Mouse (Mus musculus): Measurements from ENCODE around the gene Mt1.

The Mt1 gene

DNA sequence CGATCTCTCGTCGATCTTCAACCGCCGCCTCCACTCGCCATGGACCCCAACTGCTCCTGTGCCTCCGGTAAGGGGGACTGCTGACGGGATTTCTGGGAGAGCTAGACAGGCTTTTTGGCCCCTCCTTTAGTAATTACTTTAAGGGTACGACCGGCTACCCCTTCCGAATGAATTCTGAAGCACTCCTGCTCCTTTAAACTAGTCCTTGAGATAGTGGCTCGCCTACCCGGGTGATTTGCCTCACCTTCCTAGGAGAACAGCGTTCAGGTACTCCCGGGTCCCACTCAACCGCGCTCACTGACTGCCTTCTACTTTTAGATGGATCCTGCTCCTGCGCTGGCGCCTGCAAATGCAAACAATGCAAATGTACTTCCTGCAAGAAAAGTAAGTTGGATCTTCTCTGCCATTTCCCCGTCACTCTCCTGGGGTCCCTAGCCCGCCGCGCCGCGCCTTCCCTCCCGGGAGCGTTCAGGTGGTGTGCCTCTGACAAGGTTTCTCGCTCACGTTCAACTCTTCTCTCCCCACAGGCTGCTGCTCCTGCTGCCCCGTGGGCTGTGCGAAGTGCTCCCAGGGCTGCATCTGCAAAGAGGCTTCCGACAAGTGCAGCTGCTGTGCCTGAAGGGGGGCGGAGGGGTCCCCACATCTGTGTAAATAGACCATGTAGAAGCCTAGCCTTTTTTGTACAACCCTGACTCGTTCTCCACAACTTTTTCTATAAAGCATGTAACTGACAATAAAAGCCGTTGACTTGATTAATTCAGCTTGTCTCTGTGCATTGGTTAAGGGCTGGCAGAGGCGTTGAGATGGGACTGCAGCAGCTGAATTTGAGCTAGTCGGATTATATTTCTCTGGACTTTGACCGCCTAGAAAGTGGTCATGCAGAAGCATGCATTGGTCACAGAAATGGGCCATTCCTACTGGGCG is 5.8 kb upstream of the Mt1 start:
- no peak for DNase-seq (ENCODE audit: low spot score)

- DNase-seq (ENCODE audit: low spot score) = no peak
Observed at GRCm38 (mm10) chr8:94173848-94174403, 5.0 kb upstream of the Mt1 start.

GRCm38 (mm10) chr8:94174619-94175213 is 4.2 kb upstream of the Mt1 start:
- DNase-seq (ENCODE audit: low spot score) = no peak

- DNase-seq (ENCODE audit: low spot score) = no peak
Observed at GRCm38 (mm10) chr8:94177716-94178390, 1.0 kb upstream of the Mt1 start.

DNA sequence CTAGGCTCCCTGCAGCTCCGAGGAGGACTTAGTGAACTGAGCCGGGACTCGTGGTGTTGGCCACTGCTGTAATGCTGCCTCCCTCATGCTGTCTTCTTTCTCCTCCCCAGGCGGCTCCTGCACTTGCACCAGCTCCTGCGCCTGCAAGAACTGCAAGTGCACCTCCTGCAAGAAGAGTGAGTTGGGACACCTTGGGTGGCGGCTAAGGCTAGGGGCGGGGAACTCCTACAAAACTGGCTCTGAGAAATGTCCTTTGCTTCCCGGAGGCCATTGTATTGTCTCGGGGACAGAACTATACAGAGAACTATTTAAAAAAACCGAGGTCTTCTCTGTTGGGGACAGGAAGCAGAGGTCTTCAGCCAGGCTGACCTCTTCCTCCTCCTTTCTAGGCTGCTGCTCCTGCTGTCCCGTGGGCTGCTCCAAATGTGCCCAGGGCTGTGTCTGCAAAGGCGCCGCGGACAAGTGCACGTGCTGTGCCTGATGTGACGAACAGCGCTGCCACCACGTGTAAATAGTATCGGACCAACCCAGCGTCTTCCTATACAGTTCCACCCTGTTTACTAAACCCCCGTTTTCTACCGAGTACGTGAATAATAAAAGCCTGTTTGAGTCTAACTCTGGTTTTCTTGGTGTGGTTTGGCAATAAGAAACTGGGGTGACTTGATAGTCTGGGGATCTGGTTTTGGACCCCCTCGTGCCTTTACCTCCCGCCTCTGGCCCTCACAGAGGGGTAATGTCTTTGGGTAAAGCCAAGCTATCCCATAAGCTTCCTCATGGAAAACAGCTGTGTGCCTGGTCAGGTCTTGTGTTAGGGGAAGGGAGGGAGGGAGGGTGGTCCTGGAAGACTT is 1.1 kb downstream of the Mt1 start:
- no peak for DNase-seq (ENCODE audit: low spot score)

DNA sequence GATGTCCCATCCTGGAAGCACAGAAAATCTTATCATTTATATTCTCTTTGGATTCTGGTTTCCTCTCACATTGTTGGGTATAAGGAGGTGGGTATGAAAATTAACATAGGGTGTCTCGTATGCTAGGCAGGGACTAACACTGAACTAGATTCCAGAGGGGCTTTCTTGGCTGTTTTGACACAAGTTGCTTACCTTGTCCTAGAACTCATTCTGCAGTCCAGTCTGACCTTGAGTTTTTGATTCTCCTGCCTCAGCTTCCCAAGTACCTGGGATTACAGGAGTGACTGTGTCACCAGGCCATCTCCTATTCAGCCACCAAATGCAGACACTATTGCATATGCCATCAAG is 1.7 kb downstream of the Mt1 start:
- DNase-seq (ENCODE audit: low spot score) = no peak

GRCm38 (mm10) chr8:94182055-94182929 is 3.4 kb downstream of the Mt1 start:
- DNase-seq (ENCODE audit: low spot score) = no peak

DNA sequence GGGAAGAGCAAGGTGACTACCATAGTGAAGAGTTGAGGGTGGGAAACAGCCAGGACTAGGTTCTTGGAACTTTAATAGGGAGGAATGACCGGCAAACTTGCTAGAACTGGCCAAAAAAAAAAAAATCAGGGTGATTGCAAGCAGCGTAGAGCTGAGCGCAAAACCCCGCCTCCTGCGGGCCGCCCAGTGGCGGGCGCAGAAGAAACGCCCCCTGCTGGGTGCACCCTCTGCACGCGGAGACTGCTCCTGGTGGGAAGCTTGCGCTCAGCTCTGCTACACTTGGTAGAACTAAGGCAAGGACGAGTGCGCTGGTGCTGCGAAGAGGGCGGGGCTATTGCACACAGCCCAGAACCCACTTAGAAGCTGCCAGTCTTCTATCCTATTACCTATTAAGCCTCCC is 4.2 kb downstream of the Mt1 start:
- DNase-seq (ENCODE audit: low spot score) = peak; percentile 79

DNA sequence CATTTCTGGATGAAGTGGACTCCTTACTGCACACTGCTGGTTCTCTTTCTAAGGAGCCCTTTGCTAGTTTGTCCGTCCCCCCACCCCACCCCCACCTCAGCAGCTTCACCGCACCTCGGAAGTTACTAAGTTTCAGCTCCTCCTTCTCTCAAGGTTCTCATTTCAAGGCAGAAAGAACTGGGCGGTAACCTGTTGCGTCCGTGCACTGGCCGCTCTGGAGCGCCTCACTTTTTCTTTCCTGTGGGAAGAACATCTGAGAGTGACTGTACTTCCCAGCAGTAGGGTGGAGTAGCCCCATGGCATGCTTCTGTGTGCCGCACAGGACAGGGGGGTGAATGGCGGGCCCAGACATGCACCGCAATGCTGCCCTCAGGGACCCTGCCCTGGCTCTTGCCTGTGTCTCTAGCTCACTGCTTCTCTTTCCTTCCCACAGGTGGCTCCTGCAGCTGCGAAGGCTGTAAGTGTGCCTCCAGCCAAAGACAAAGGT is 5.5 kb downstream of the Mt1 start:
- no peak for DNase-seq (ENCODE audit: low spot score)

DNA sequence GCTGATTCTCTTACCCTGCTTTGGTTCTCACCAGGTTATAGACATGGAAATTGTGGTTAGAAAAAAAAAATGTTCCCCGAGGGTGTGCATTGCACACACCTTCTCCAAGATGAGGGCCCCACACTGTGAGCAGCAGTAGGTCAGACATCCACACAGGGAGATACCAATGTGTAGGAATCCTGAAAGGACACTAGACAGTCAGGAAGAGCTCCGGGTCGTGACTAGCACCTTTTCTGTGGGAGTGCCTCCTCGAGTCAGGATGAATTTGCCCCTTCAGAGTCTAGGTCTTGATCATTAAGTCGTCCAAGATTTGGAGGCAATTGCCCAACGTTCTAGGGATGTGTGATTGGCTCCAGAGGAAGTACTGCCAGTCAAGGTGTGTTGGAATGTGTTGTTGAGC is 6.9 kb downstream of the Mt1 start:
- DNase-seq (ENCODE audit: low spot score) = no peak

- peak; percentile 88 for DNase-seq (ENCODE audit: low spot score)
Observed at GRCm38 (mm10) chr8:94186542-94186941, 7.7 kb downstream of the Mt1 start.

- no peak for DNase-seq (ENCODE audit: low spot score)
Observed at GRCm38 (mm10) chr8:94187290-94188002, 8.6 kb downstream of the Mt1 start.

- DNase-seq (ENCODE audit: low spot score) = peak; percentile 62
Observed at GRCm38 (mm10) chr8:94189275-94190031, 10.6 kb downstream of the Mt1 start.

DNA sequence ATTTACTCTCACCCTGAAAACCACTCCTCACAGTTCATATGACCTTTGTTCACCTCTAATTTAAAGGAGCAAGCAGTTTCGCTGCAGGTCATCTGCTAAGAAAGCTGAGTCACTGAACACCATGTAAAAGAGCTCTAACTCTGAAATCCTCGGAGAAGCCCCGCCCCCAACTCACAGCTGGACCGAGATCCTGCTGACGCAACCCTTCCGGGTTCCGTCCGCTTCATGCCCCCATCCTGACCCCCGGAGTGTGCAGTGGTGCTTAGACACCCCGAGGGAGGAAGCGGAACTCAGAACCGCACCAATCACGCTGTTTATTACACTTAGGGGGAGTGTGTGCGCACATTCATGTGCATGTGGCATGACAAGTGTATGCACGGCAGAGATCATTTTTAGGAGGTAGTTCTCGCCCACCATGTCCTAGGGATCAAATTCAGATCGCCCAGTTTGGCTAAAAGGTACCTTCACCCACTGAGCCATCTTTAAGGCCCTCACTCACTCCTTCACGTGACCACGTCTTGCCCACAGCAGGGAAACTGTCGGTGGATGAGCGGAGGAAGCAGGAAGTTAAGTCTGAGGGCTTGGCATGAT is 12.3 kb downstream of the Mt1 start:
- DNase-seq (ENCODE audit: low spot score) = peak; percentile 85

GRCm38 (mm10) chr8:94192926-94193325 is 14.0 kb downstream of the Mt1 start:
- DNase-seq (ENCODE audit: low spot score) = no peak

DNA sequence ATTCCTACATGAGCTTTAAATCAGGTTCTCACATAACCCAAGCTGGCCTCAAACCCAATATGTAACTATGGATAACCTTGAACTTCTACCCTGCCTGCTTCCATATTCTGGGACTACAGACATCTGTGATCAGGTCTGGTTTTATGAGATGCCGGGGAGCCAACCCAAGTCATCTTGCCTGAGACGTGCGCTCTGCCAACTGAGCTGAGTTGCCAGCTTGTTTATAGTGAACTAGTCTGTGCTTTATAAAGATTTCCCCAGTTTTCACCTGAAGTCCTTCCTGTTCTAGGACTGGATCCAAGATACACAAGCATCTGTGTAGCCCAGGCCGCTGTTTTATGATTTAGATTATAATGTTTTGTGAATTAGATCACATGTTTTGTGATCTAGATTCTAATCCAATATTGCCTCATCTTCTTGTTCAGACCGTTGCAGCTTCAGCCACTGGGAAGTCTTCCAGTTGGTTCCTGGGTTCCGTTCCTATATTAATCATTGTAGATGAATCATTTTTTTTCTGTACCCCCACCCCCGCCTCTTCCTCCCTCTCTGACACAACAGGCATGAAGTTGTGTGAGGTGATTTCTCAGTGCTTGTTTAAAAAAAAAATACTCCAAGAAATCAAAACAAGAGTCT is 15.8 kb downstream of the Mt1 start:
- no peak for DNase-seq (ENCODE audit: low spot score)

DNA sequence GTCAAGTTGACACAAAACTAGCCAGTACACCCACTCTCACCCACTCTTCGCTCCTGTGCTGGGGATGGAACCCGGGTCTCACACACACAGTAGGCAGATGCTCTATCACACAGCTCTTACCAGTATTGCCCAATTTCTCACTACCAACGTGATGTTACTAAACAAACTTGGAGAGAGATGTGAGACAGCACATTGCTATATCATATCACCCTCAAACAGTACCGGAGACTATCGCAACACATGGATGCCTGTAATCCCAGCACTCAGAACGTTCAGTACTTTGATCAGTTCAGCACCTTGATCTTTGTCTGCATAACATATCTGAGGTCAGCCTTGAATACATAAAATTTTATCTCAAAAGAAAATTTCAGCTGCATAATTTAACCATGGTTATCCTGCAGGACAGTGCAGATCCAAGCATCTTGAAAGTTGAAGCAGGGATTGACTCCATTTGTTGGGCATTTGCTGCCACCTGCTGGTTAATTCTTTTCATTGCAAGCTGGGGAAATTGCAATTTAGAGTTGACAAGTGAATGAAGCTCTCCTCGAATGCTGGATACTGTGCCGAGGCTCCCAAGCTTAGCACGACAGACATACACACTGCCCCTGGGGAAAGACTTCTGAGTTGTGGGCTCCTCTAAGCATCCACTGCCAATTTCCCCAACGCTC is 20.5 kb downstream of the Mt1 start:
- DNase-seq (ENCODE audit: low spot score) = peak; percentile 65

- peak; percentile 51 for DNase-seq (ENCODE audit: low spot score)
Observed at GRCm38 (mm10) chr8:94204043-94204442, 25.2 kb downstream of the Mt1 start.
